Mouse (Mus musculus) left cerebral cortex, postnatal 14 days (tissue): Measurements from ENCODE around the gene Npy. TPM values are rescaled to one million over a fixed set of nuclear protein-coding genes. Genes with fewer than 3 reads are reported as not detected.
A peak's percentile ranks its signal among the peaks of the same experiment; 100 is the strongest.

Experiments used
- DNase-seq, 2 experiments: peaks; one replicate each; pipeline ENCODE4 v3.0.0; 2021 to 2022; ENCODE audit warnings: low spot score in 2 of 2, mixed read lengths in 1 of 2
- intact Hi-C: fragments of 180-260 bp; cut with DNase I; formaldehyde crosslinking; loops from one replicate; pipeline ENCODE4 v1.15.1; 2025
- total RNA-seq, 2 experiments: library from RNA; stranded (reverse); gene quantifications; 2 replicates each; pipeline ENCODE4 v1.2.3; 2021

Gene Npy
- total RNA-seq, 2 experiments from 2014 or later = 178 to 193 TPM

- no peak for DNase-seq
- intact Hi-C loops = no loop called here
These were observed 51.0 kb downstream of the Npy start for GRCm38 (mm10) chr6:49873556-49873955.

GRCm38 (mm10) chr6:49875160-49875559 lies 52.6 kb downstream of the Npy start:
- intact Hi-C loops = no loop called here
- no peak for DNase-seq

GRCm38 (mm10) chr6:49875791-49876190 lies 53.3 kb downstream of the Npy start:
- intact Hi-C loops = no loop called here

More at GRCm38 (mm10) chr6:49875791-49876190, 53.3 kb downstream of the Npy start:
- DNase-seq = peak in 1 of 2 experiments; percentile 25
